Mouse (Mus musculus) megakaryocyte progenitor cell, adult 5-6 weeks (primary cell): ENCODE results near the gene Aif1. TPM values are rescaled to one million over a fixed set of nuclear protein-coding genes. Genes with fewer than 3 reads are reported as not detected.

Experiments
- ATAC-seq: replicated peaks from 2 replicates; pipeline ENCODE4 v1.8.0; 2016; ENCODE audit warnings: mild to moderate bottlenecking, moderate TSS enrichment, inconsistent platforms; ENCODE audit not compliant: poor library complexity
- total RNA-seq, 2 experiments: library from RNA; stranded (forward) in 1 of 2; stranded (reverse) in 1 of 2; fragments of 157-497, 149-512 nt in 1 of 2; fragments of 200-1000 nt in 1 of 2; gene quantifications; 2 replicates each; pipeline versions ENCODE4 v1.2.3 to v1.2.4; 2015 to 2017

Gene Aif1
- total RNA-seq, 2 experiments from 2014 or later, result 5.8 to 11.5 TPM

DNA sequence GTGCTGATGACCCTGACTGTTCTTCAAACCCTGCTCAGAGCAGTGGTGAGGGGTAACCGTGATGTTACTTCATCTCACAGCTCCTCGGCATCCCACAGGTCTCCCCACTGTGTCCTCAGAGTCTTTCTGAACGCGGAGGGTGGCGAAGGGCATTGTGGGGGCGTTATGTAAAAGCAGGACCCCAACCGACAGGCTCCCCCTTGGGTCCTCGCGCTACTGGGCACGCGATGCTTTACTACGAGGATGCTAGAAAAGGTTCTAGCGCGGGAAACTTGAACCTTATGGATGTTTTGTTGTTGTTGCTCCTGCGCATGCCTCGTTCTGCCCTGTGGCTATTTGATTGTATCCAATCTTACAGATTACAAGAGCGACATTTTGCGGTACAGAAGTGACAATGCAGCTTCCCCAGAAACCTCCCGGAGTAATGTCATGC is 54.0 kb downstream of the Aif1 start, which contains the start of gene Csnk2b:
Gene Csnk2b, minus strand, starts transcription at position 183 of the 433 bp plus-strand sequence.
- peak; percentile 13 for ATAC-seq

DNA sequence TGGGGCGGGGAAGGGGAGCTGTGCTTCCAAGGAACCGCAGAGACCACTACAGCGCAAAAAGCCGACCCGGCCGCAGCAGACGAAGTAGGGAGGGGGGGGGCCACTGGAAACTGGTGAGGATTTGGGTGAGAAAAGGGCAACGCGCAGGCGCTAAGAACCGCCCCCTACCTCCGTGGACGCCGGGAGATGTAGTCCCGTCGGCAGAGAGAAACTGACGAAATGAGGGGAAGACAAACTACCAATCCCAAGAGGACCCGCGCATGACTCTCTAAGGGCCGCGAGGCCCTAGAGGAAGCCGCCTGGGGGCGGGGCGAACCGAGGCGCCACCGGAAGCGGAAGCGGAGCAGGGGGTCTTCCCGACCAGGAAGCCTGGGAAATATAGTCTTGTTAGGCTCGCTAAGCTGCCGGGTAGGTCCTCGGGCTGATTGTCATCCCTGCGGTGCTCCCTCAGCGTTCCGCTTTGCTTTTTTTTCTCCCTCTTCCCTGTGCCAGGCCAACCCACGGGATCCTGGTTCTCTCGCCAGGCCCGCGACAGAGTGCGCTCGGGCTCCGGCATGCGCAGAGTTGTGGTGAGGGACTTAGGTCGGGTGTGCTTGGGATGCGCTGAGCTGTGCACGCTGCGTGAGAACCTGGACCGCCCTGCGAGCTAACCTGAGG is 54.6 kb downstream of the Aif1 start, which contains the start of gene Gpank1:
Gene Gpank1, plus strand, starts transcription at position 313 of the 657 bp plus-strand sequence.
- peak; percentile 89 for ATAC-seq

Other genes starting within 250 kb of the Aif1 start
Only the 30 nearest of the 39 such genes appear.
- not detected in 2 replicates for gene Vwa7, start 159.5 kb downstream of the Aif1 start, total RNA-seq (2015)
- gene Vwa7, start 159.5 kb downstream of the Aif1 start, total RNA-seq (2017), result 0.17 TPM in 1 of 2 replicates, not detected in the other
- 0.93 and 1.9 TPM in 2 replicates for gene Sapcd1, start 148.1 kb downstream of the Aif1 start, total RNA-seq (2015)
- gene Sapcd1, start 148.1 kb downstream of the Aif1 start, total RNA-seq (2017), result 1.5 TPM in 1 of 2 replicates, not detected in the other
- gene Msh5, start 129.3 kb downstream of the Aif1 start, total RNA-seq (2015), result 4.2 and 5.7 TPM in 2 replicates
- 2.4 and 3.5 TPM in 2 replicates for gene Msh5, start 129.3 kb downstream of the Aif1 start, total RNA-seq (2017)
- gene Clic1, start 126.1 kb downstream of the Aif1 start, total RNA-seq (2015), result 209 and 248 TPM in 2 replicates
- gene Clic1, start 126.1 kb downstream of the Aif1 start, total RNA-seq (2017), result 225 and 254 TPM in 2 replicates
- gene Ddah2, start 117.0 kb downstream of the Aif1 start, total RNA-seq (2015), result 1.8 and 2.6 TPM in 2 replicates
- gene Ddah2, start 117.0 kb downstream of the Aif1 start, total RNA-seq (2017), result 1.9 and 3.5 TPM in 2 replicates
- gene Ly6g6c, start 110.7 kb downstream of the Aif1 start, total RNA-seq (2015), result not detected in 2 replicates
- gene Ly6g6c, start 110.7 kb downstream of the Aif1 start, total RNA-seq (2017), result not detected in 2 replicates
- not detected in 2 replicates for gene Mpig6b, start 109.9 kb downstream of the Aif1 start, total RNA-seq (2015)
- not detected in 2 replicates for gene Mpig6b, start 109.9 kb downstream of the Aif1 start, total RNA-seq (2017)
- gene Ly6g6e, start 99.2 kb downstream of the Aif1 start, total RNA-seq (2015), result not detected in 2 replicates
- gene Ly6g6e, start 99.2 kb downstream of the Aif1 start, total RNA-seq (2017), result not detected in 2 replicates
- not detected in 2 replicates for gene Ly6g6d, start 98.0 kb downstream of the Aif1 start, total RNA-seq (2015)
- gene Ly6g6d, start 98.0 kb downstream of the Aif1 start, total RNA-seq (2017), result not detected in 2 replicates
- not detected in 2 replicates for gene Ly6g6f, start 90.5 kb downstream of the Aif1 start, total RNA-seq (2015)
- not detected in 2 replicates for gene Ly6g6f, start 90.5 kb downstream of the Aif1 start, total RNA-seq (2017)
- 17.5 and 21.1 TPM in 2 replicates for gene Abhd16a, start 86.8 kb downstream of the Aif1 start, total RNA-seq (2015)
- gene Abhd16a, start 86.8 kb downstream of the Aif1 start, total RNA-seq (2017), result 22.7 and 26.0 TPM in 2 replicates
- gene Ly6g5c, start 67.8 kb downstream of the Aif1 start, total RNA-seq (2015), result not detected in 2 replicates
- gene Ly6g5c, start 67.8 kb downstream of the Aif1 start, total RNA-seq (2017), result not detected in 2 replicates
- gene Ly6g5b, start 60.6 kb downstream of the Aif1 start, total RNA-seq (2015), result 0.84 and 1.4 TPM in 2 replicates
- gene Ly6g5b, start 60.6 kb downstream of the Aif1 start, total RNA-seq (2017), result 0.27 and 0.92 TPM in 2 replicates
- gene Gpank1, start 54.6 kb downstream of the Aif1 start, total RNA-seq (2015), result 20.3 and 20.7 TPM in 2 replicates
- gene Gpank1, start 54.6 kb downstream of the Aif1 start, total RNA-seq (2017), result 33.9 and 36.8 TPM in 2 replicates
- 411 and 443 TPM in 2 replicates for gene Csnk2b, start 54.0 kb downstream of the Aif1 start, total RNA-seq (2015)
- 375 TPM in 2 replicates for gene Csnk2b, start 54.0 kb downstream of the Aif1 start, total RNA-seq (2017)
- 1.5 and 3.6 TPM in 2 replicates for gene D17H6S53E, start 49.7 kb downstream of the Aif1 start, total RNA-seq (2015)
- gene D17H6S53E, start 49.7 kb downstream of the Aif1 start, total RNA-seq (2017), result 7.7 and 7.9 TPM in 2 replicates
- gene Apom, start 44.0 kb downstream of the Aif1 start, total RNA-seq (2015), result not detected in 2 replicates
- not detected in 2 replicates for gene Apom, start 44.0 kb downstream of the Aif1 start, total RNA-seq (2017)
- 73.9 and 78.5 TPM in 2 replicates for gene Bag6, start 40.9 kb downstream of the Aif1 start, total RNA-seq (2015)
- 77.3 and 88.5 TPM in 2 replicates for gene Bag6, start 40.9 kb downstream of the Aif1 start, total RNA-seq (2017)
- gene Prrc2a, start 11.2 kb downstream of the Aif1 start, total RNA-seq (2015), result 228 and 262 TPM in 2 replicates
- 59.6 and 63.9 TPM in 2 replicates for gene Prrc2a, start 11.2 kb downstream of the Aif1 start, total RNA-seq (2017)
- 65.2 and 70.1 TPM in 2 replicates for gene Lst1, start 12.4 kb upstream of the Aif1 start, total RNA-seq (2015)
- 47.2 and 99.6 TPM in 2 replicates for gene Lst1, start 12.4 kb upstream of the Aif1 start, total RNA-seq (2017)
- gene Ltb, start 18.4 kb upstream of the Aif1 start, total RNA-seq (2015), result 0.22 and 0.81 TPM in 2 replicates
- 0.47 and 4.4 TPM in 2 replicates for gene Ltb, start 18.4 kb upstream of the Aif1 start, total RNA-seq (2017)
- gene Tnf, start 25.9 kb upstream of the Aif1 start, total RNA-seq (2015), result 18.6 and 33.2 TPM in 2 replicates
- gene Tnf, start 25.9 kb upstream of the Aif1 start, total RNA-seq (2017), result 11.1 and 16.4 TPM in 2 replicates
- gene Lta, start 29.3 kb upstream of the Aif1 start, total RNA-seq (2015), result not detected in 2 replicates
- gene Lta, start 29.3 kb upstream of the Aif1 start, total RNA-seq (2017), result not detected in 2 replicates
- gene Gm16181, start 44.8 kb upstream of the Aif1 start, total RNA-seq (2015), result not detected in 2 replicates
- gene Gm16181, start 44.8 kb upstream of the Aif1 start, total RNA-seq (2017), result not detected in 2 replicates
- 4.1 and 6.9 TPM in 2 replicates for gene Atp6v1g2, start 57.6 kb upstream of the Aif1 start, total RNA-seq (2015)
- 1.1 and 2.4 TPM in 2 replicates for gene Atp6v1g2, start 57.6 kb upstream of the Aif1 start, total RNA-seq (2017)
- gene Nfkbil1, start 59.7 kb upstream of the Aif1 start, total RNA-seq (2015), result 1.9 and 3.1 TPM in 2 replicates
- gene Nfkbil1, start 59.7 kb upstream of the Aif1 start, total RNA-seq (2017), result 6.7 and 8.0 TPM in 2 replicates
- 289 and 314 TPM in 2 replicates for gene Ddx39b, start 65.7 kb upstream of the Aif1 start, total RNA-seq (2015)
- gene Ddx39b, start 65.7 kb upstream of the Aif1 start, total RNA-seq (2017), result 188 and 193 TPM in 2 replicates
- gene H2-D1, start 86.7 kb upstream of the Aif1 start, total RNA-seq (2015), result 248 and 262 TPM in 2 replicates
- gene H2-D1, start 86.7 kb upstream of the Aif1 start, total RNA-seq (2017), result 464 and 467 TPM in 2 replicates
- not detected in 2 replicates for gene H2-Q1, start 144.3 kb upstream of the Aif1 start, total RNA-seq (2015)
- not detected in 2 replicates for gene H2-Q1, start 144.3 kb upstream of the Aif1 start, total RNA-seq (2017)
- not detected in 2 replicates for gene H2-Q2, start 166.2 kb upstream of the Aif1 start, total RNA-seq (2015)
- gene H2-Q2, start 166.2 kb upstream of the Aif1 start, total RNA-seq (2017), result not detected in 2 replicates